Mouse (Mus musculus) midbrain, postnatal 0 days (tissue): ENCODE data around the gene Tmem97. TPM values are rescaled to one million over a fixed set of nuclear protein-coding genes. Genes with fewer than 3 reads are reported as not detected.
A peak's percentile ranks its signal among the peaks of the same experiment; 100 is the strongest.

Experiments
- ATAC-seq: fragments of 200-750 bp; cut with Nextera tagmentation; 2 replicates; pipeline ENCODE4 v1.8.0; 2017; ENCODE audit warnings: moderate number of reproducible peaks, mild to moderate bottlenecking, moderate TSS enrichment, moderate library complexity; ENCODE audit not compliant: low FRiP score
- DNase-seq: peaks from one replicate; pipeline ENCODE4 v3.0.0-alpha.2; 2015; ENCODE audit warnings: low spot score
- H3K27ac ChIP-seq: fragments of 300-500 bp; sonication (generic); 2 replicates; pipeline ENCODE4 v1.5.1; 2014; ENCODE audit warnings: low read depth, mild to moderate bottlenecking, low read length, mixed read lengths
- H3K27me3 ChIP-seq: fragments of 300-500 bp; sonication (generic); 2 replicates; pipeline ENCODE4 v1.6.1; 2014; ENCODE audit warnings: low read length, control low read depth, mixed read lengths; ENCODE audit not compliant: insufficient read depth
- H3K36me3 ChIP-seq: fragments of 300-500 bp; sonication (generic); 2 replicates; pipeline ENCODE4 v1.6.1; 2014; ENCODE audit warnings: low read length, control low read depth, mixed read lengths; ENCODE audit not compliant: insufficient read depth
- H3K4me1 ChIP-seq: fragments of 300-500 bp; sonication (generic); 2 replicates; pipeline ENCODE4 v1.6.1; 2014; ENCODE audit warnings: mild to moderate bottlenecking, control low read depth, antibody characterized with exemption, low read length, mixed read lengths; ENCODE audit not compliant: insufficient read depth
- H3K4me2 ChIP-seq: fragments of 300-500 bp; sonication (generic); 2 replicates; pipeline ENCODE4 v1.6.1; 2014; ENCODE audit warnings: low read depth, mild to moderate bottlenecking, low read length, mixed read lengths; ENCODE audit not compliant: poor library complexity, severe bottlenecking
- H3K4me3 ChIP-seq: fragments of 300-500 bp; sonication (generic); 2 replicates; pipeline ENCODE4 v1.5.1; 2014; ENCODE audit warnings: low read depth, mild to moderate bottlenecking, low read length, moderate library complexity
- H3K9ac ChIP-seq: fragments of 300-500 bp; sonication (generic); replicated peaks from 2 replicates; pipeline ENCODE4 v1.6.1; 2014; ENCODE audit warnings: mild to moderate bottlenecking, low read length, moderate library complexity, mixed read lengths; ENCODE audit not compliant: poor library complexity, severe bottlenecking
- H3K9me3 ChIP-seq: fragments of 300-500 bp; sonication (generic); 2 replicates; pipeline ENCODE4 v1.6.1; 2016; ENCODE audit warnings: low read length, control low read depth
- CTCF ChIP-seq: IDR thresholded peaks from 2 replicates; pipeline ENCODE4 v1.5.1; 2016; ENCODE audit warnings: antibody characterized with exemption, mild to moderate bottlenecking
- WGBS: fragments of 180-500 bp; shearing (Covaris S2); extraction: QIAGEN DNeasy Blood & Tissue Kit; methylation state at CpG from one replicate; pipeline ENCODE4 v1.1.7; 2014; 5-methylcytosine and 5-hydroxymethylcytosine counted together
- polyA plus RNA-seq: library from polyadenylated mRNA; unstranded; fragments of >200 nt; fragmentation: Nextera tagmentation; extraction: Ambion mirVana; gene quantifications from 2 replicates; pipeline ENCODE4 v1.2.1, GENCODE M21; 2015
- total RNA-seq: library from RNA; depleted of rRNA; stranded (reverse); fragments of >200 nt; gene quantifications from 2 replicates; pipeline ENCODE4 v1.2.3, GENCODE M21; 2014

The Tmem97 gene
- total and polyA plus RNA-seq, 2 experiments from 2014 or later: 41.4 to 45.5 TPM

DNA sequence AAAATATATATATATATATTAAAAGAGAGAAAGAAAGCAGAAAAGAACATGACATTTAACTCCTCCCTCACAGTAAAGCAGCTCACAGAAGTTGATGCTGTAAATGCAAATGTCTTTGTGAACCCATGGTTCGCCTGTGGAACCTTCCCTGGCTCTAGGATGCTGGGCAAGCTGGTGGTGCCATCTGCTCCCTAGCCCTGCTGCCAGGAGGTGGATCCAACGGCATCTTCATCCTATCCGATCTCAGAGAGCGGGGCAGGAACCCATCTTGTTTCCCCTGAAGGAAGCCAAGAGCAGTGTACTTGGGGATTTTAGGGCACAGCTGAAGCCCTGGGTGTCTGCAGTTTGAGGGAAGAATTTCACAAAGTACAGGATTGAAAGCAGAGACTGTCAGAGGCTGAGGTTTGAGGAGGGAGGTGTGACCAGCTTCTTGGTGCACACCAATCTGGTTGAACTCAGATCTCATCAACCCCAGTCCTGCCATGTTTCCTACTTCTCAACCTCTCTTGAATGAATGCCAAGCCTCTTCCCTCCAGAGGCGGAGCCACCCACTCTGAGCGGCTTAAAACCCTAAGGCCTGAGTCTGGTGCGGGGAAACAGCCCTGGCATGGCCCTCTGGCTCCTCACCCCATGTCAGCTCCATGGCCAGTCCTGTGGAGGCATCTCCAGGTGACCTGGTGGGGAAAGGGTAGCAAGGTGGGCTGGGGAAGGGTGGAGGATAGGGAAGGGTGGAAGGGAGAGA lies 47.5 kb downstream of the Tmem97 start, which contains the start of gene Sebox:
Gene Sebox (plus strand): TSS at position 539 of the 742 bp plus-strand sequence.
- no peak within 1 kb of the TSS for H3K27ac ChIP-seq
- ATAC-seq (no peak), DNase-seq (no peak)
- no peaks in the 10 kb centered on the region for H3K9me3 ChIP-seq
- no peak within 1 kb of the TSS for H3K4me3 ChIP-seq
- 70% methylated on average over 7 of the region's 7 CpGs for WGBS
- H3K4me2 ChIP-seq: no peak within 1 kb of the TSS
- H3K9ac ChIP-seq: no peak within 1 kb of the TSS
- H3K4me1 ChIP-seq: no peaks in the 10 kb centered on the region
- no peak for TF ChIP-seq CTCF
- H3K36me3 ChIP-seq: peaks cover 19% of the 10 kb centered on the region
- no peaks in the 10 kb centered on the region for H3K27me3 ChIP-seq

DNA sequence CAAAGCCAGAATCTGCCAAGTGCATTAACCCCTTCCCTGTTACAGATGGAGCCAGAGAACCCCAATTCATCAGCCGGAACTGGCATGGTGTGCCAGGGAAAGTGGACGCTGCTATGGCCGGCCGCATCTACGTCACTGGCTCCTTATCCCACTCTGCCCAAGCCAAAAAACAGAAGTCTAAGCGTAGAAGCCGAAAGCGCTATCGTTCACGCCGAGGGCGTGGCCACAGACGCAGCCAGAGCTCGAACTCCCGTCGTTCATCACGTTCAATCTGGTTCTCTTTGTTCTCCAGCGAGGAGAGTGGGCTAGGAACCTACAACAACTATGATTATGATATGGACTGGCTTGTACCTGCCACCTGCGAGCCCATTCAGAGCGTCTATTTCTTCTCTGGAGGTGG lies 49.0 kb downstream of the Tmem97 start:
- 86% methylated on average over 20 of the region's 20 CpGs for WGBS

DNA sequence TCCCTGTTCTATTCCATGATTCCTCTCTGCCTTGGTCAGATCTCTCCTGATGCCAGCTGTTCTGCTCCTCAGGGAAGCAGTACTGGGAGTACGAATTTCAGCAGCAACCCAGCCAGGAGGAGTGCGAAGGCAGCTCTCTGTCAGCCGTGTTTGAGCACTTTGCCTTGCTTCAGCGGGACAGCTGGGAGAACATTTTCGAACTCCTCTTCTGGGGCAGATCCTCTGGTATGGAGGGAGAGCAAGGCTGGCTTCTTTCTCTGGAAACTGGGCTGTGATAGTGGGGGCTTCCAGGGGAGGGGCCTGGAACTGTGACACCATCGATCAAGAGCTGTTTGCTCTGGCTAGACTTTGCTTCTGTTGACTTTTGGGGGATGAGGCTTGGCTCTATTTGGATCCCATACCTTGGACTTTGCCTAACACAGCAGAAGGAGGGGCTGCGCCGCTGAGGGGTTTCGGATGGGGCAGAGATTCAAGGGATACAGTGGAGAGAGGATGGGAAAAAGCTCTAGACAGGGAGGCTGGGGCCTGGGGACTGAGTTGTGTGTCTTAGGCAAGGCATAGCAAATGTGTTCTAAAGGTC lies 49.9 kb downstream of the Tmem97 start:
- Histone ChIP-seq H3K4me3 (peak overlapping the region; percentile 2; the same call in 1 of the 2 replicates), H3K9me3 (no peaks in the 10 kb centered on the region), H3K27me3 (no peaks in the 10 kb centered on the region), H3K36me3 (peaks cover under 1% of the 10 kb centered on the region; the same call in 1 of the 2 replicates), H3K4me1 (peaks cover 3% of the 10 kb centered on the region; the same call in 1 of the 2 replicates), H3K27ac (no peak overlapping the region), H3K9ac (no peak overlapping the region), H3K4me2 (peak overlapping the region; percentile 6; the same call in 1 of the 2 replicates)
- 76% methylated on average over 9 of the region's 9 CpGs for WGBS
- DNase-seq (no peak), ATAC-seq (no peak)
- no peak for TF ChIP-seq CTCF

More for the DNA sequence above, 49.0 kb downstream of the Tmem97 start:
- H3K27me3 ChIP-seq: no peaks in the 10 kb centered on the region
- H3K4me2 ChIP-seq: no peak overlapping the region
- no peak overlapping the region for H3K9ac ChIP-seq
- no peak overlapping the region for H3K27ac ChIP-seq
- ATAC-seq: no peak
- DNase-seq: no peak
- peaks cover 9% of the 10 kb centered on the region; the same call in 1 of the 2 replicates for H3K36me3 ChIP-seq
- no peak for TF ChIP-seq CTCF
- no peaks in the 10 kb centered on the region for H3K4me1 ChIP-seq
- no peaks in the 10 kb centered on the region for H3K9me3 ChIP-seq
- no peak overlapping the region for H3K4me3 ChIP-seq

DNA sequence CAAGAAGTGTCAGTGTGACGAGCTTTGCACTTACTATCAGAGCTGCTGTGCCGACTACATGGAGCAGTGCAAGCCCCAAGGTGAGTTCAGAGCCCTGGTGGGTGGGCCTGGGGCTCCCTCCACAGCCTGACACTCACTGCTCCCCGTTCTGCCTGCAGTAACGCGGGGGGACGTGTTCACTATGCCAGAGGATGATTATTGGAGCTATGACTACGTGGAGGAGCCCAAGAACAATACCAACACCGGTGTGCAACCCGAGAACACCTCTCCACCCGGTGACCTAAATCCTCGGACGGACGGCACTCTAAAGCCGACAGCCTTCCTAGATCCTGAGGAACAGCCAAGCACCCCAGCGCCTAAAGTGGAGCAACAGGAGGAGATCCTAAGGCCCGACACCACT lies 51.0 kb downstream of the Tmem97 start:
- ATAC-seq (no peak), DNase-seq (no peak)
- H3K27ac ChIP-seq: no peak overlapping the region
- 43% methylated on average over 16 of the region's 16 CpGs for WGBS
- no peak overlapping the region for H3K9ac ChIP-seq
- no peak overlapping the region for H3K4me2 ChIP-seq
- H3K36me3 ChIP-seq: no peaks in the 10 kb centered on the region
- H3K9me3 ChIP-seq: no peaks in the 10 kb centered on the region
- H3K4me1 ChIP-seq: peaks cover 5% of the 10 kb centered on the region; the same call in 1 of the 2 replicates
- H3K27me3 ChIP-seq: no peaks in the 10 kb centered on the region
- TF ChIP-seq CTCF: no peak
- 0 out of 2 replicates have a peak overlapping the region, but pooled peaks have one; percentile 3 for H3K4me3 ChIP-seq

DNA sequence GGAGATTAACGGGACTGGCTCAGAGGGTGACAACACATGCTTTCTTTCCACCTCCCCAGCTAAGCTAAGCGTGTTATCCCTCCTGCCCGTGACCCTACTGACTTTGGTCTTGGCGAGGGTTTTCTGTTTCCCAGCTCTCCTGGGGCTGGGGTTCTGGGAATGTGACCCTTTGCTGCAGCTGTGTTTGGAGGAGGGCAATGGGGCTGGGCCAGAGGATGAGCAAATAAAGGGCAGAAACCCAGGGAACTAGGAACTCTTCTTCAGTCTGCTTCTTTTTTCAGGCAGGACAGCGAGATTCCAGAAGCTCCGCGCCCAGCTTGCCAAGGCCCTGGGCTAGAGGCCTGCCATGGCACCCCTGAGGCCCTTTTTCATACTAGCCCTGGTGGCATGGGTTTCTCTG lies 51.6 kb downstream of the Tmem97 start, which contains the start of gene Vtn:
Gene Vtn (plus strand): TSS at position 88 of the 400 bp plus-strand sequence.
- H3K27ac ChIP-seq: peak within 1 kb of the TSS; percentile 94
- ATAC-seq: no peak
- H3K4me2 ChIP-seq: peak within 1 kb of the TSS; percentile 76
- peak within 1 kb of the TSS; percentile 83 for H3K9ac ChIP-seq
- H3K9me3 ChIP-seq: no peaks in the 10 kb centered on the region
- no peak for TF ChIP-seq CTCF
- peak within 1 kb of the TSS; percentile 78 for H3K4me3 ChIP-seq
- H3K36me3 ChIP-seq: no peaks in the 10 kb centered on the region
- H3K4me1 ChIP-seq: peaks cover 5% of the 10 kb centered on the region; the same call in 1 of the 2 replicates
- DNase-seq: no peak
- WGBS: 43% methylated on average over 7 of the region's 7 CpGs
- H3K27me3 ChIP-seq: no peaks in the 10 kb centered on the region
